Mouse (Mus musculus) bone marrow, adult 2 months (tissue): Measurements from ENCODE around the gene Hmg20a. TPM values are rescaled to one million over a fixed set of nuclear protein-coding genes. Genes with fewer than 3 reads are reported as not detected.

ENCODE experiments used
- H3K27ac ChIP-seq: fragments of 200-500 bp; 2 replicates; pipeline ENCODE4 v1.5.1; 2012; ENCODE audit warnings: low read depth, mild to moderate bottlenecking, control low read depth, inconsistent platforms, low read length; ENCODE audit not compliant: control insufficient read depth, poor library complexity, insufficient read depth
- H3K4me1 ChIP-seq: fragments of 200-500 bp; 2 replicates; pipeline ENCODE4 v1.6.1; 2011; ENCODE audit warnings: low read length; ENCODE audit not compliant: control insufficient read depth, insufficient read depth
- H3K4me3 ChIP-seq: fragments of 200-500 bp; replicated peaks from 2 replicates; pipeline ENCODE3; 2011; ENCODE audit warnings: mild to moderate bottlenecking, low read depth, low read length, control low read depth; ENCODE audit not compliant: control insufficient read depth
- CTCF ChIP-seq: fragments of 200-500 bp; IDR thresholded peaks from 2 replicates; pipeline ENCODE4 v1.5.1; 2011; ENCODE audit warnings: low read length, control low read depth; ENCODE audit not compliant: control insufficient read depth, insufficient read depth
- POLR2A ChIP-seq: fragments of 200-500 bp; IDR thresholded peaks from 2 replicates; pipeline ENCODE4 v1.6.1; 2011; ENCODE audit warnings: low read depth, mild to moderate bottlenecking, control low read depth, low read length, borderline replicate concordance; ENCODE audit not compliant: control insufficient read depth
- WGBS: fragments of 180-500 bp; shearing (Covaris S2); methylation state at CpG from one replicate; pipeline ENCODE4 v1.1.7; 2018; 5-methylcytosine and 5-hydroxymethylcytosine counted together
- polyA plus RNA-seq: library from polyadenylated mRNA; stranded (reverse); fragments of >200 nt; gene quantifications from 2 replicates; pipeline ENCODE4 v1.2.4, GENCODE M21; 2011; ENCODE audit warnings: low replicate concordance; ENCODE audit not compliant: missing spikeins, insufficient read depth, insufficient read length

The Hmg20a gene
- polyA plus RNA-seq, 1 experiment: 15.9 TPM

- Histone ChIP-seq H3K4me3 (no peak overlapping the region), H3K27ac (no peak overlapping the region), H3K4me1 (no peaks in the 10 kb centered on the region)
- TF ChIP-seq POLR2A (no peak), CTCF (no peak)
- WGBS: 84% methylated on average over 12 of the region's 12 CpGs
Measured at GRCm38 (mm10) chr9:56540051-56540450, 121.6 kb downstream of the Hmg20a start.

- H3K27ac ChIP-seq: no peak overlapping the region
- no peak for TF ChIP-seq POLR2A
- no peak for TF ChIP-seq CTCF
- no peaks in the 10 kb centered on the region for H3K4me1 ChIP-seq
- 76% methylated on average over 6 of the region's 6 CpGs for WGBS
- no peak overlapping the region for H3K4me3 ChIP-seq
Measured at GRCm38 (mm10) chr9:56544687-56545475, 126.5 kb downstream of the Hmg20a start.

Other genes with a start within 250 kb of the Hmg20a start
- 4.1 and 7.4 TPM in 2 replicates for gene Peak1, start 542 bp upstream of the Hmg20a start, polyA plus RNA-seq